Mouse (Mus musculus) embryonic facial prominence, embryonic 12.5 days (tissue): Measurements from ENCODE around the gene Pdxp. TPM values are rescaled to one million over a fixed set of nuclear protein-coding genes. Genes with fewer than 3 reads are reported as not detected.

Experiments
- ATAC-seq: fragments of 200-750 bp; cut with Nextera tagmentation; 2 replicates; pipeline ENCODE4 v1.8.0; 2017; ENCODE audit not compliant: insufficient number of reproducible peaks, insufficient read depth, low FRiP score, low TSS enrichment
- H3K27ac ChIP-seq: fragments of 300-500 bp; sonication (generic); 2 replicates; pipeline ENCODE4 v1.5.1; 2016; ENCODE audit warnings: mild to moderate bottlenecking
- H3K27me3 ChIP-seq: fragments of 300-500 bp; sonication (generic); 2 replicates; pipeline ENCODE4 v1.6.1; 2016; ENCODE audit warnings: mild to moderate bottlenecking, moderate library complexity
- H3K36me3 ChIP-seq: fragments of 300-500 bp; sonication (generic); 2 replicates; pipeline ENCODE4 v1.6.1; 2016; ENCODE audit warnings: mild to moderate bottlenecking
- H3K4me1 ChIP-seq: fragments of 300-500 bp; sonication (generic); 2 replicates; pipeline ENCODE4 v1.6.1; 2016
- H3K4me2 ChIP-seq: fragments of 300-500 bp; sonication (generic); replicated peaks from 2 replicates; pipeline ENCODE4 v1.6.1; 2016; ENCODE audit warnings: mild to moderate bottlenecking, moderate library complexity
- H3K4me3 ChIP-seq: fragments of 300-500 bp; sonication (generic); 2 replicates; pipeline ENCODE4 v1.5.1; 2016; ENCODE audit warnings: mild to moderate bottlenecking
- H3K9ac ChIP-seq: fragments of 300-500 bp; sonication (generic); 2 replicates; pipeline ENCODE4 v1.6.1; 2016; ENCODE audit warnings: mild to moderate bottlenecking, moderate library complexity
- H3K9me3 ChIP-seq: fragments of 300-500 bp; sonication (generic); 2 replicates; pipeline ENCODE4 v1.6.1; 2016; ENCODE audit warnings: mild to moderate bottlenecking, moderate library complexity
- WGBS: fragments of 180-500 bp; shearing (Covaris S2); methylation state at CpG from one replicate; pipeline ENCODE4 v1.1.7; 2016; 5-methylcytosine and 5-hydroxymethylcytosine counted together
- microRNA-seq: library from miRNA; unstranded; fragments of <30 nt; microRNA quantifications from one replicate; pipeline ENCODE4, GENCODE M21; 2017
- polyA plus RNA-seq: library from polyadenylated mRNA; unstranded; fragments of >200 nt; fragmentation: Nextera tagmentation; extraction: Ambion mirVana; gene quantifications from 2 replicates; pipeline ENCODE4 v1.2.1, GENCODE M21; 2016

Pdxp gene
- polyA plus RNA-seq, 1 experiment from 2014 or later, result 37.6 TPM

GRCm38 (mm10) chr15:78948883-78949282 is 35.2 kb downstream of the Pdxp start:
- H3K27ac ChIP-seq, result no peak overlapping the region
- H3K36me3 ChIP-seq, result peaks cover 13% of the 10 kb centered on the region; the same call in 1 of the 2 replicates
- H3K4me2 ChIP-seq, result peak overlapping the region; percentile 60
- no peak overlapping the region for H3K9ac ChIP-seq
- no peaks in the 10 kb centered on the region for H3K27me3 ChIP-seq
- no peak for ATAC-seq
- no peaks in the 10 kb centered on the region for H3K9me3 ChIP-seq
- H3K4me1 ChIP-seq, result peaks cover 9% of the 10 kb centered on the region; the same call in 1 of the 2 replicates
- WGBS, result 96% methylated on average over 3 of the region's 3 CpGs
- peak overlapping the region; percentile 49 for H3K4me3 ChIP-seq

GRCm38 (mm10) chr15:78955663-78956062 is 41.9 kb downstream of the Pdxp start:
- Histone ChIP-seq H3K9me3 (no peaks in the 10 kb centered on the region), H3K36me3 (peaks cover 33% of the 10 kb centered on the region; the same call in 1 of the 2 replicates), H3K27me3 (no peaks in the 10 kb centered on the region), H3K4me3 (no peak overlapping the region), H3K9ac (no peak overlapping the region), H3K27ac (no peak overlapping the region), H3K4me1 (peaks cover 16% of the 10 kb centered on the region; the same call in 1 of the 2 replicates), H3K4me2 (no peak overlapping the region)
- ATAC-seq, result no peak
- WGBS, result 78% methylated on average over 3 of the region's 3 CpGs

GRCm38 (mm10) chr15:78956351-78956750 is 42.6 kb downstream of the Pdxp start:
- Histone ChIP-seq H3K4me1 (peaks cover 16% of the 10 kb centered on the region; the same call in 1 of the 2 replicates), H3K27me3 (no peaks in the 10 kb centered on the region), H3K9me3 (no peaks in the 10 kb centered on the region), H3K4me2 (no peak overlapping the region), H3K27ac (no peak overlapping the region), H3K9ac (0 out of 2 replicates have a peak overlapping the region, but pooled peaks have one; percentile 5), H3K36me3 (peaks cover 36% of the 10 kb centered on the region; the same call in 1 of the 2 replicates), H3K4me3 (no peak overlapping the region)
- no peak for ATAC-seq
- WGBS, result 73% methylated on average over 4 of the region's 4 CpGs

- ATAC-seq, result peak; percentile 49
- peak overlapping the region; percentile 5; the same call in 1 of the 2 replicates for H3K9ac ChIP-seq
- no peaks in the 10 kb centered on the region for H3K27me3 ChIP-seq
- H3K4me3 ChIP-seq, result no peak overlapping the region
- H3K36me3 ChIP-seq, result peaks cover 36% of the 10 kb centered on the region; the same call in 1 of the 2 replicates
- no peaks in the 10 kb centered on the region for H3K9me3 ChIP-seq
- peak overlapping the region; percentile 25 for H3K27ac ChIP-seq
- WGBS, result 54% methylated on average over 15 of the region's 15 CpGs
- H3K4me1 ChIP-seq, result peaks cover 16% of the 10 kb centered on the region; the same call in 1 of the 2 replicates
- 0 out of 2 replicates have a peak overlapping the region, but pooled peaks have one; percentile 2 for H3K4me2 ChIP-seq
Measured at GRCm38 (mm10) chr15:78957021-78957420, 43.3 kb downstream of the Pdxp start.

GRCm38 (mm10) chr15:78959537-78959936 is 45.8 kb downstream of the Pdxp start:
- no peaks in the 10 kb centered on the region for H3K27me3 ChIP-seq
- H3K9me3 ChIP-seq, result no peaks in the 10 kb centered on the region
- no peak overlapping the region for H3K4me2 ChIP-seq
- no peak overlapping the region for H3K4me3 ChIP-seq
- no peak for ATAC-seq
- peaks cover 29% of the 10 kb centered on the region for H3K36me3 ChIP-seq
- WGBS, result 91% methylated on average over 11 of the region's 11 CpGs
- no peak overlapping the region for H3K9ac ChIP-seq
- peaks cover 23% of the 10 kb centered on the region; the same call in 1 of the 2 replicates for H3K4me1 ChIP-seq
- no peak overlapping the region for H3K27ac ChIP-seq

GRCm38 (mm10) chr15:78960088-78960487 is 46.4 kb downstream of the Pdxp start:
- Histone ChIP-seq H3K4me2 (no peak overlapping the region), H3K27ac (no peak overlapping the region), H3K27me3 (no peaks in the 10 kb centered on the region), H3K4me1 (peaks cover 23% of the 10 kb centered on the region; the same call in 1 of the 2 replicates), H3K36me3 (peaks cover 32% of the 10 kb centered on the region), H3K4me3 (no peak overlapping the region), H3K9ac (no peak overlapping the region), H3K9me3 (no peaks in the 10 kb centered on the region)
- ATAC-seq, result no peak
- 79% methylated on average over 4 of the region's 4 CpGs for WGBS

GRCm38 (mm10) chr15:78962885-78963284 is 49.2 kb downstream of the Pdxp start:
- Histone ChIP-seq H3K9ac (no peak overlapping the region), H3K27me3 (no peaks in the 10 kb centered on the region), H3K4me3 (no peak overlapping the region), H3K27ac (no peak overlapping the region), H3K4me1 (peaks cover 10% of the 10 kb centered on the region; the same call in 1 of the 2 replicates), H3K9me3 (no peaks in the 10 kb centered on the region), H3K4me2 (no peak overlapping the region), H3K36me3 (peaks cover 49% of the 10 kb centered on the region)
- 51% methylated on average over 2 of the region's 2 CpGs for WGBS
- no peak for ATAC-seq

Small RNA genes within 50 kb of the gene (microRNA-seq; reads per million reads assigned to microRNA genes)
- not detected for gene Mir6955

Other genes starting within 250 kb of the Pdxp start
- gene Elfn2, start 195.1 kb upstream of the Pdxp start, polyA plus RNA-seq, result 0.06 and 0.19 TPM in 2 replicates
- gene Mfng, start 140.4 kb upstream of the Pdxp start, polyA plus RNA-seq, result 29.1 and 29.3 TPM in 2 replicates
- 3.6 TPM in 2 replicates for gene Card10, start 110.9 kb upstream of the Pdxp start, polyA plus RNA-seq
- 25.6 and 25.7 TPM in 2 replicates for gene Cdc42ep1, start 71.3 kb upstream of the Pdxp start, polyA plus RNA-seq
- not detected in 2 replicates for gene Lgals2, start 58.4 kb upstream of the Pdxp start, polyA plus RNA-seq
- 50.0 and 51.1 TPM in 2 replicates for gene Gga1, start 36.7 kb upstream of the Pdxp start, polyA plus RNA-seq
- 0.29 and 1.4 TPM in 2 replicates for gene Gm49510, start 14.3 kb upstream of the Pdxp start, polyA plus RNA-seq
- gene Sh3bp1, start 14.2 kb upstream of the Pdxp start, polyA plus RNA-seq, result 39.4 and 42.2 TPM in 2 replicates
- 1,294 and 1,324 TPM in 2 replicates for gene Lgals1, start 12.8 kb downstream of the Pdxp start, polyA plus RNA-seq
- gene Nol12, start 21.0 kb downstream of the Pdxp start, polyA plus RNA-seq, result 59.0 and 60.5 TPM in 2 replicates
- 41.5 and 48.1 TPM in 2 replicates for gene Triobp, start 33.8 kb downstream of the Pdxp start, polyA plus RNA-seq
- gene H1f0, start 114.5 kb downstream of the Pdxp start, polyA plus RNA-seq, result 513 and 519 TPM in 2 replicates
- not detected in 2 replicates for gene Galr3, start 128.0 kb downstream of the Pdxp start, polyA plus RNA-seq
- gene Ankrd54, start 149.0 kb downstream of the Pdxp start, polyA plus RNA-seq, result 55.9 and 65.5 TPM in 2 replicates
- 229 and 235 TPM in 2 replicates for gene Eif3l, start 161.3 kb downstream of the Pdxp start, polyA plus RNA-seq
- 12.0 and 12.6 TPM in 2 replicates for gene Micall1, start 195.0 kb downstream of the Pdxp start, polyA plus RNA-seq
- gene Polr2f, start 227.1 kb downstream of the Pdxp start, polyA plus RNA-seq, result 359 and 385 TPM in 2 replicates
- 7.3 and 7.4 TPM in 2 replicates for gene 1700088E04Rik, start 227.3 kb downstream of the Pdxp start, polyA plus RNA-seq